Mouse (Mus musculus) megakaryocyte-erythroid progenitor cell, adult 5 weeks (primary cell): ENCODE results near the gene Zfp938. TPM values are rescaled to one million over a fixed set of nuclear protein-coding genes. Genes with fewer than 3 reads are reported as not detected.

ENCODE experiments used
- polyA plus RNA-seq: library from polyadenylated mRNA; stranded (reverse); fragments of >175 nt; gene quantifications from 2 replicates; pipeline ENCODE4 v1.2.3, GENCODE M21; 2012

Zfp938 gene
- polyA plus RNA-seq = 0.09 and 0.22 TPM in 2 replicates

DNA sequence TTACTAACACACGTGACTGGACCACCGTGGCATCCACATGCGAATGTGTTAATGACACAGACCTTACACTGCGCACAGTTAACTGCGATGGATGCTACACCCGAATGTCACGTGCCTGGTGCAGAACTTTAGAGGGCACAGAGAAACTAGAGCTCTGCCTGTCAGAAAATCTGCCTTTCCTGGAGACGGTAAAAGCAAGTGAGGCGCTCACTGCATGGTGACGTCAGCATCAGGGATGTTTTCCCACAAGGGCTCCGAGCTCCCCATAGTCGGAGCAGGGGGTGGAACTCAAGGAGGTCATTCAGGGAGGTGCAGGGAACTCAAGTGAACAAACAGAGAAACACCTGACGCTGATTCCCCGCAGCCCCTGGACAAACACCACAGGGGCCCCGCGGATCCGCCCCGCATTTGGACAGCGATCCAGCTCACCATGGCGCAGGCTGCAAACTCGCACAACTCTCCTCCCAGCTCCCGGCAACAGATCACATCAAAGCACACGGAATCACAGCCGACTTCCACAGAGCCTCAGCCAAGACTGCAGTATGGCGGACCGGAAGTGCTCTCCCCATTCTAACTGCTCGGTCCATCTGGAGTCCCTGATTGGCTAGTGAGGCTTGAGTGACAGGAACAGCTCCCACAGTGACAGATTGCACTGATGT is at the start of gene Zfp938:
Gene Zfp938, minus strand, starts transcription at position 539 of the 659 bp plus-strand sequence.

Other genes starting within 250 kb of the Zfp938 start
- 0.16 and 0.22 TPM in 2 replicates for gene Zfp873, start 193.2 kb downstream of the Zfp938 start, polyA plus RNA-seq
- 0.03 TPM in 1 of 2 replicates, not detected in the other for gene BC024063, start 157.9 kb downstream of the Zfp938 start, polyA plus RNA-seq
- gene AU041133, start 113.3 kb downstream of the Zfp938 start, polyA plus RNA-seq = 0.17 TPM in 1 of 2 replicates, not detected in the other
- gene 4932415D10Rik, start 75.3 kb upstream of the Zfp938 start, polyA plus RNA-seq = 0.02 TPM in 1 of 2 replicates, not detected in the other
- 0.12 and 0.57 TPM in 2 replicates for gene Gm4924, start 113.0 kb upstream of the Zfp938 start, polyA plus RNA-seq